Mouse (Mus musculus) cortical plate, adult 2 months (tissue): ENCODE measurements at regions not wholly inside any gene's neighbourhood (a gene's known extent, or its start where the extent isn't known, plus 50 kb on each side); places are given as distances from the start of the nearest gene placed in this dataset.

Experiments
- H3K27ac ChIP-seq: fragments of 200-500 bp; 2 replicates; pipeline ENCODE4 v1.5.1; 2012; ENCODE audit warnings: low read length, control low read depth, inconsistent platforms; ENCODE audit not compliant: insufficient read depth
- H3K4me1 ChIP-seq: fragments of 200-500 bp; 2 replicates; pipeline ENCODE4 v1.6.1; 2011; ENCODE audit warnings: low read length; ENCODE audit not compliant: control insufficient read depth, insufficient read depth
- H3K4me3 ChIP-seq: fragments of 200-500 bp; 2 replicates; pipeline ENCODE4 v1.5.1; 2011; ENCODE audit warnings: mild to moderate bottlenecking, low read length, control low read depth; ENCODE audit not compliant: insufficient read depth
- CTCF ChIP-seq: fragments of 200-500 bp; IDR thresholded peaks from 2 replicates; pipeline ENCODE4 v1.5.1; 2011; ENCODE audit warnings: mild to moderate bottlenecking, control low read depth, low read length; ENCODE audit not compliant: insufficient read depth; ENCODE audit errors: extremely low read depth
- POLR2A ChIP-seq: fragments of 200-500 bp; IDR thresholded peaks from 2 replicates; pipeline ENCODE4 v1.6.1; 2011; ENCODE audit warnings: mild to moderate bottlenecking, low read length, control low read depth; ENCODE audit not compliant: insufficient read depth; ENCODE audit errors: extremely low read depth

DNA sequence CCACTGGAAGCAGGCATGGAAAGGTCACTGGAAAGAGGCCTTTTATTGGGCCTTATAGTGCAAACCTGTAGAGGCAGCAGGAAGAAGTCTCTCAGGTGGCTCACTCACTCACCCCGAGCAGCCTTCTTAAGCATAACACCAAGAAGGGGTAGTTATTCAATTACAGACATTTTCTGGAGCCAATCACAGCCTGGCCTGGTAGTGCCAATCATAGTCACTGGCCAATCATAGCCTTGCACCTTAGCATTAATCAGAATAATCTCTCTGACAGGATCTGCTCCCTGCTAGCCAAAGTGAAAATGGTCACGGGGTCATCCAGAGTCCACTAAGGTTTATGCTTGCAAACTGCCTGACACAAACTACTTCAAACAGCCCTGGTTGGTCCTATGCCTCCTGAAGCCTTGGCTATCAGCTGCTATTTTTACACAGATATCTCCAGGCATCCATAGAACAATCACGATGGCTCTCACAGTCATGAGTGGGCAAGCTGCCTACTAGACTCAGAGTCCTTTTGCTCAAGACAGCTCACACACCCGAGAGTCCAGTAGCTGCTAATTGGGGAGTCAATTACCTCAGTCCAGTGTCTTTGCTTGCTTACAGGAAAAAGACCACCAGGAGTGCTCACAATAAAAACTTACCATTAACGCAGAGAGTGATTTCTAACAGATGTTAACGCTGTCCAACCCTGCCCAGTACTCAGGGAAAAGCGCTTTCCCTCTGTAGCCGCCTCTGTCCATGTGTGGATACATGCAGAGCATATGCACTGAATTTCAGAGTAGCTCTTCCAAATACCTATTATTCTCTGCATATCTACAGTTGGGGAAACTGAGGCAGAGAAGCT lies 234.1 kb downstream of the Rybp start:
- Histone ChIP-seq H3K4me3 (no peak overlapping the region), H3K4me1 (no peaks in the 10 kb centered on the region), H3K27ac (no peak overlapping the region)
- no peak for TF ChIP-seq POLR2A
- TF ChIP-seq CTCF, result no peak

DNA sequence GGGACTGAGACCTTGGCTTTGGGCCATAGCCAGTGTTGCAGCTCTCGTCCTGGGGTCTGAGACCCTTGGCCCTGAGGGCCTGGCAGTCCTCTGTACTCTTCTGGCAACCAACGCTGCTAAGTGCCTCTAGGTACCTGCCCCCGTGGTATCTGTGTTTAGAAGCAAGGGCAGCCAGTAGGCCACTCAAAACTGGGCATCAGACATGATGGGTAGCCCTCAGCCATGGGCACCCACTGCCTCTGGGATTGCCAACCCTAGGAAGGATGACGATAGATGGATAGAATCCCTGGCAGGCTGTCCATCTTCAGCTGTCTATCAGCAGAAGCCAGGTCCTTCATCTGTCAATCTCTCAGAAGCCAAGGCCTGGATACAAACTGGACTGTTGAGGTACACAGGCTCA lies 234.9 kb downstream of the Rybp start:
- Histone ChIP-seq H3K4me1 (no peaks in the 10 kb centered on the region), H3K27ac (no peak overlapping the region), H3K4me3 (no peak overlapping the region)
- TF ChIP-seq CTCF (no peak), POLR2A (no peak)

- no peak overlapping the region for H3K4me3 ChIP-seq
- TF ChIP-seq CTCF, result no peak
- TF ChIP-seq POLR2A, result no peak
- no peak overlapping the region for H3K27ac ChIP-seq
Measured at GRCm38 (mm10) chr6:100049036-100049435, 238.2 kb downstream of the Rybp start.

DNA sequence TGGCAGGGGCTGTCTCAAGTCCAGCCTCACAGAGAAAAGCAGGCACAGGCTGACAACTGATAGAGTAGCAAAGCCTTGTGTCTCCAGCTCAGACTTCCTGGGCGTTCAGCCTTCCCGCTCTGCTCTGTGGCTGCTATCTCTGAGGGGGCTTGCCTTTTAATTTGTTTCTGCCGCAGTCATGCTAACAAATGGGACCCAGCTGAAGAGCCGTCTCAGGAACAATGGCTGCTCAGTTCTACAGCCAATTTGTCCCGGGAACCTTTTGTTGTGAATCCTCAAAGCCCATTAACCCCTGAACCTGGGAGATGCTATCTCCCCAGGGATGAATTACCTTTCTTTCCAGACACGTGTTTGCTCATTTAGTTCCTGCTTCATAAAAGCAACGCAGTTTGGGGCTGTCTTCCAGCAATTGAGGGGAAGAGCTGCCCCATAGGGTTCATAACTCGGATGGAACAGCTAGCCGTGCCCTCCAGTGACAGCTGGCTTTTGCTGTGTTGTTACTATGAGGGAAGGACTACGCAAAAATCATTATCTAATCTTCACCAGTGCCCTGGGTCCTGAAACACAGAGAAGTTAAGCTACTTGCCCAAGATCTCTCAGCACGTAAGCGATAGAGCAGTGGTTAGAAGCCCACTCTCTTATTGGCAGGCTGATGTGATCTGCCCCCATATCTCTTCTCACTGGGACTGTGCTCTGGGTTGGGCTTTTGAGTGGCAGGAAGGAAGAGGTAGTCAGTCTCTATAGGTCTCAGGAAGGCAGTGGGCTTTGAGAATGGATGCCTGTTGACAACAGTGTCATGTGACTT lies 240.9 kb downstream of the Rybp start:
- H3K4me3 ChIP-seq, result no peak overlapping the region
- H3K4me1 ChIP-seq, result no peaks in the 10 kb centered on the region
- TF ChIP-seq POLR2A, result no peak
- TF ChIP-seq CTCF, result no peak
- H3K27ac ChIP-seq, result no peak overlapping the region

More at GRCm38 (mm10) chr6:100049036-100049435, 238.2 kb downstream of the Rybp start:
- no peaks in the 10 kb centered on the region for H3K4me1 ChIP-seq

DNA sequence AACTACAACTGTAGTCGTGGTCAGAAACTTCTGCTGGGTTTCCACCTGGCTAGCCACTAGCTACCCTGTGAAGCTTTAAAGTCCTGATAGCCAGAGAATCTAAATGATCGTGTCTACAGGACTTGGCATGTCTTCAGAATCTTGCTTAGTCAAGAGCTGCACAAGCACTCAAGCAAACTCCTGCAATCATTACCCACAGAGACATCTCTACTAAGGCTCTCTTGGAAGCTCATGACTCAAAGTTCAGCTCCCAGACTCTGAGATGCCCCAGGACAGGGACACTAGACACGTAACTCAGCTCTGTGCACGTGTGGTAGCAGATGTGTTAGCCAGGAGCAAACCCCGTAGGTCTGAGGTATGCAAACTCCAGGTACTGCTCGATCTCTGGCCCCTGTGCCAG lies 242.2 kb downstream of the Rybp start:
- TF ChIP-seq POLR2A (no peak), CTCF (no peak)
- Histone ChIP-seq H3K4me3 (no peak overlapping the region), H3K4me1 (no peaks in the 10 kb centered on the region)

DNA sequence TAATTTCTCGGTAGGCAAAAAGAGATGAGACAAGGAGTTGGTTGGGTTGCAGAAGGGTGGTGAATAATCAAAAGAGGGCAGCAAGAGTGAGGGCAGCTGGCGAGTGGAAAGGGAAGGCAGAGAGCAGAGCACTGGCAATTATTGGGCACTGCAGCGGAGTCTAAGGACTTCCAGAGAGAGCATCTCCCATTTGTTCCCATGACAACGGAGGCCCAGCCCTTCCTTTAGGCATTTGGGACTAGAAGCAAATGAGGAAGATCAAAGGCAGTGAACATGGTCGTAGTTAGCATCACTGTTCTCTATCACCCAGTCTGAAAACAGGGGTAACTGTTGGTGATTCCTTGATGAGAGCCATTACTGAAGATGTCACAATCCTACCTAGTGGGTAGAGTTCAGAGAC lies 246.1 kb downstream of the Rybp start:
- H3K27ac ChIP-seq, result no peak overlapping the region
- no peak overlapping the region for H3K4me3 ChIP-seq
- TF ChIP-seq POLR2A (no peak), CTCF (no peak)
- no peaks in the 10 kb centered on the region for H3K4me1 ChIP-seq

More for the DNA sequence above, 242.2 kb downstream of the Rybp start:
- H3K27ac ChIP-seq, result no peak overlapping the region

DNA sequence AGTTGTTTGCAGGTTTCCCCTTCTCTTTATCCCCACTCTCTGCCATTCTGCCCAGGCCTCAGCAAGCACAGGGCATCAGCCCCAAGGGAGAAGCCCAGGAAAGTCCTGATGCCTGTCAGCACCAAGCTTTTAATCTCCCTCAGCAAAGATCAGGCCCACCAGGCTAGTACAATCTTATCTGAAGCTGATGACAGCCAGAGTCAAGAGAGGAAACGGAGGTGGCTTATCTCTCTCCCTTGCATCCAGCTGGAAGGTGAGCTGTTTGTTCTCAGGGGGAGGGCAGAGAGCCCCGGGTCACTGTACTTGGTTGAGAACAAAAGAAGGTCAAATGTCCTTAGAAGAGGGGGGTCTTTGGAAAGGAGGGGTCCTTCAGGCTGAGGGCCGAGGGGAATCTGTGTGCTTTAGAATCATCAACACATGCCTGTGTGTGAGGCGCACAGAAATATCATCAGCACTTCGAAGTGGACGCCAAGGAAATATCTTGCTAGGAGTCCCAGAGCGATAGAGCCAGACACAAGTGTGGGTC lies 246.8 kb downstream of the Rybp start:
- H3K4me3 ChIP-seq, result no peak overlapping the region
- no peaks in the 10 kb centered on the region for H3K4me1 ChIP-seq
- TF ChIP-seq CTCF (no peak), POLR2A (no peak)
- no peak overlapping the region for H3K27ac ChIP-seq

DNA sequence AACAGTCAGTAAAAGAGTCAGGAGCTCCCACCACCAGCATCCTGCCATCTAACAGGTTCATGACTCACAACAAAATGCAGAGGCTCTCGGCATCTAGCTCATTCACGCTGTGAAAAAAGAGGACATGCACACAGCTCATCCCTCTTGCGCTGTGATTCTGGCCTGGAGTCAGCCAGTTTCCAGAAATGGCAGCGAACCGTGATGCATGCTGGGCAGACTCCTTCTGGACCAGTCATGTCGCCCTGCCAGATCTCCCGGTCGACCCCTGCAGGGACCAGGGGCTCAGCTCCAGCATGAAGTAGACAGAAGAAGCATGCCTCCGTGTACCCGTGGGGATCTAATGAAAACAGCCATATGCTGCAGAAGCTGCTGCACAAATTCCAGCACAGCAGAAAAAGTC lies 254.6 kb downstream of the Rybp start:
- no peak overlapping the region for H3K27ac ChIP-seq

GRCm38 (mm10) chr6:100030522-100030921 lies 256.8 kb downstream of the Rybp start:
- Histone ChIP-seq H3K27ac (no peak overlapping the region), H3K4me1 (no peaks in the 10 kb centered on the region), H3K4me3 (no peak overlapping the region)
- TF ChIP-seq CTCF (no peak), POLR2A (no peak)

More for the DNA sequence above, 254.6 kb downstream of the Rybp start:
- Histone ChIP-seq H3K4me3 (no peak overlapping the region), H3K4me1 (no peaks in the 10 kb centered on the region)
- TF ChIP-seq CTCF (no peak), POLR2A (no peak)
